ENCODE assay signal across 8 mouse cellular contexts in the genomic region with DNA sequence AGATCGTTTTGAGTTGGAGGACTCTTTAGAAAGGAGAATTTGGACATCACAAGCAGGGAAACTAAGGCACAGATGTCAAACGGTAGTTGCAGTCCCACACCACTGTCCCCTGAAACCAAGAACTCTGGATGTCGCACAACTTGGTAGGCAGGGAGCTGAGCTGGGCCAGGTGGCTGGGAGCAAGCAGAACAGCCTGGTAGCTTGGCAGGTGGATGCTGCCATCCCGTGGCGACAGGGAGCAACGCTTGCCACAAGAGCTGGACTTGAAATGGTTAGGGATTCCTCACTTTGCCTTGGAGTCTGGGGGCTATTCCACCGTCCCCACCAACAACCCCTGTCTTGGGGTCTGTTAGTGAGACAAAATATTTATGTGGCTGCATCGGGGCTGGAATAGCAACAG. TPM values are rescaled to one million over a fixed set of nuclear protein-coding genes. Genes with fewer than 3 reads are reported as not detected.
DNase-seq lines count a peak whose midpoint lies in the region; ATAC-seq and TF ChIP-seq lines count a peak whose summit lies in the region.

No protein-coding gene starts in this region.

- H3K4me1 ChIP-seq in embryonic facial prominence, embryonic 12.5 days: peaks cover 20% of the 10 kb centered on the region
- H3K4me1 ChIP-seq in kidney, embryonic 14.5 days (ENCODE audit: control insufficient read depth, insufficient read depth, low read length): peaks cover 14% of the 10 kb centered on the region; the same call in 1 of the 2 replicates
- H3K4me1 ChIP-seq in limb, embryonic 14.5 days (ENCODE audit: control insufficient read depth, insufficient read depth, low read length): peaks cover 3% of the 10 kb centered on the region

- H3K36me3 ChIP-seq in embryonic facial prominence, embryonic 12.5 days: no peaks in the 10 kb centered on the region
- no peaks in the 10 kb centered on the region for H3K36me3 ChIP-seq in kidney, embryonic 14.5 days (ENCODE audit: control insufficient read depth, insufficient read depth, low read length)
- H3K36me3 ChIP-seq in limb, embryonic 14.5 days (ENCODE audit: control insufficient read depth, insufficient read depth, low read length): no peaks in the 10 kb centered on the region

- H3K9me3 ChIP-seq in embryonic facial prominence, embryonic 12.5 days: no peaks in the 10 kb centered on the region
- no peaks in the 10 kb centered on the region for H3K9me3 ChIP-seq in kidney, embryonic 14.5 days (ENCODE audit: control insufficient read depth, low read length)
- no peaks in the 10 kb centered on the region for H3K9me3 ChIP-seq in limb, embryonic 14.5 days (ENCODE audit: control insufficient read depth, low read length)

- no peak overlapping the region for H3K4me3 ChIP-seq in embryonic facial prominence, embryonic 12.5 days
- no peak overlapping the region for H3K4me3 ChIP-seq in kidney, embryonic 14.5 days (ENCODE audit: low read length)
- H3K4me3 ChIP-seq in limb, embryonic 14.5 days (replicated peaks; ENCODE audit: low read length): 0 out of 2 replicates have a peak overlapping the region, but pooled peaks have one; percentile 60

- H3K27me3 ChIP-seq in embryonic facial prominence, embryonic 12.5 days: peaks cover 67% of the 10 kb centered on the region
- peaks cover 50% of the 10 kb centered on the region for H3K27me3 ChIP-seq in kidney, embryonic 14.5 days (ENCODE audit: control insufficient read depth, insufficient read depth, low read length)
- H3K27me3 ChIP-seq in limb, embryonic 14.5 days (ENCODE audit: control insufficient read depth, insufficient read depth, low read length): peaks cover 66% of the 10 kb centered on the region

- no peak overlapping the region for H3K4me2 ChIP-seq in embryonic facial prominence, embryonic 12.5 days (replicated peaks)
- H3K4me2 ChIP-seq in kidney, embryonic 14.5 days (replicated peaks; ENCODE audit: low read depth, low read length): no peak overlapping the region
- H3K4me2 ChIP-seq in limb, embryonic 14.5 days (replicated peaks; ENCODE audit: low read depth, low read length, severe bottlenecking): no peak overlapping the region

- TF ChIP-seq POLR2A in limb, embryonic 14.5 days (IDR thresholded peaks at IDR 0.05; ENCODE audit: borderline replicate concordance, extremely low read depth, insufficient read depth, insufficient read length): no peak

- no peak overlapping the region for H3K27ac ChIP-seq in embryonic facial prominence, embryonic 12.5 days
- no peak overlapping the region for H3K27ac ChIP-seq in kidney, embryonic 14.5 days (ENCODE audit: low read depth, low read length)
- no peak overlapping the region for H3K27ac ChIP-seq in limb, embryonic 14.5 days (replicated peaks; ENCODE audit: low read depth, low read length)

- H3K9ac ChIP-seq in embryonic facial prominence, embryonic 12.5 days: no peak overlapping the region
- no peak overlapping the region for H3K9ac ChIP-seq in kidney, embryonic 14.5 days (ENCODE audit: low read depth, low read length)
- no peak overlapping the region for H3K9ac ChIP-seq in limb, embryonic 14.5 days (ENCODE audit: low read depth, low read length, severe bottlenecking)

- ATAC-seq in embryonic facial prominence, embryonic 12.5 days (ENCODE audit: insufficient number of reproducible peaks, insufficient read depth, low FRiP score, low TSS enrichment): peak; percentile 62; the same call in 1 of the 2 replicates
- ATAC-seq in kidney, embryonic 14.5 days (ENCODE audit: low FRiP score, low TSS enrichment): peak; percentile 67
- peak; percentile 83 for ATAC-seq in limb, embryonic 14.5 days (ENCODE audit: low FRiP score, low read depth)

- peak; percentile 79 for DNase-seq in 3134 (ENCODE audit: extremely low read depth, insufficient read length, low spot score)
- DNase-seq in adrenal gland, postnatal 14 days: peak; percentile 90
- DNase-seq in heart, adult 9 months (ENCODE audit: low spot score in 2 of 2): peak; percentile 39 to 63
- DNase-seq in limb, embryonic 14.5 days (ENCODE audit: low spot score): peak; percentile 81
- peak; percentile 85 for DNase-seq in neural tube, embryonic 10.5 days (ENCODE audit: extremely low spot score, low spot score)
- peak; percentile 89 for DNase-seq in testis, postnatal 10 days (ENCODE audit: low spot score)

- WGBS in embryonic facial prominence, embryonic 12.5 days: 1% methylated on average over 8 of the region's 8 CpGs
- 1% methylated on average over 8 of the region's 8 CpGs for WGBS in kidney, embryonic 14.5 days
- 1% methylated on average over 8 of the region's 8 CpGs for WGBS in limb, embryonic 14.5 days

RNA-seq across cellular contexts. Expression of a gene that starts 0.8 kb away (rescaled TPM):
- total RNA-seq in adrenal gland, postnatal 14 days (2021): 0.30 and 0.75 TPM in 2 replicates
- 31.5 and 34.3 TPM in 2 replicates for polyA plus RNA-seq in embryonic facial prominence, embryonic 12.5 days (2016; fragmentation: Nextera tagmentation; extraction: Ambion mirVana)
- 10.8 and 15.1 TPM in 2 replicates for polyA plus RNA-seq in kidney, embryonic 14.5 days (2014; fragmentation: Nextera tagmentation; extraction: Ambion mirVana)
- 22.4 and 24.7 TPM in 2 replicates for polyA plus RNA-seq in limb, embryonic 14.5 days (2012; rRNA removed)
- polyA plus RNA-seq in limb, embryonic 14.5 days (2014; fragmentation: Nextera tagmentation; extraction: Ambion mirVana): 40.0 and 46.0 TPM in 2 replicates
